Mouse (Mus musculus) right cerebral cortex, postnatal 25 days (tissue): ENCODE measurements at regions not wholly inside any gene's neighbourhood (a gene's known extent, or its start where the extent isn't known, plus 50 kb on each side); places are given as distances from the start of the nearest gene placed in this dataset.
"Not testable (repeated sequence)": the region's sequence is repeated elsewhere in the genome, so short reads cannot be mapped to it uniquely, and the experiment has no call there.

ENCODE experiments used
- DNase-seq: peaks from one replicate; pipeline ENCODE4 v3.0.0; 2022

- no peak for DNase-seq
Measured at GRCm38 (mm10) chr3:21744107-21744506, 332.3 kb upstream of the Tbl1xr1 start.

DNA sequence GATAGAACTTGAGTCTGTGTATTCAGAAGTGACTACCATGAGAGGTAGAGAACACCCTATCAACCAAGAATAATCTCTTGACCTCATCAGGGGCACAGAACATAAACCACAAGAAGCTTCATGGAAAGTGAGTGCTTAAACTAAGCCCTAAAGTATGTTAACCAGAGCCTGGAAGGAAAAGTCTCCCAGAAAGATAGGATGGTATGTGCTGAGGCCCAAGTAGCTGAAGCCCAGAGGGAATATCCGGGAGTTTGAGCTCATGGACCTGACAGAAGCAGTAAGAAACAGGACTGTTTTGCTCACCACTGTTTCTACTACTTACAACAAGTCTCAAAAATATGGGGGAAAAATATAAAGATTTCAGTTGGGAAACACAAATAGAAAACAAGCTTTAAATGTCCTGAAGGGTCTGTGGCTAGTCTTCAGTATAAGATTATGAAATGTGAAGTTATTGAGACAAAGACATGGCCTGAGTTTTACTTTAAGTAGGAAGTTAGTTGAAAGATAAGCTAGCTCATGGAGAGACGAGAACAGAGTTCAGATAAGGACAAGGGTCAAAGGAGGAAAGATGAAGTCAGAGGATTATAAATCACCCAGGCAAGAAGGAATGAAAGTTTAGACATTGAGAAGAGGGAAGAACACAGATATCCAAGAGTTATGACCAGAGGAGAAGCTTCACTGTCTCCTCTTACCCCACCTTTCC lies 315.8 kb upstream of the Tbl1xr1 start:
- no peak for DNase-seq

GRCm38 (mm10) chr3:21761219-21761600 lies 315.2 kb upstream of the Tbl1xr1 start:
- DNase-seq: no peak

- DNase-seq: no peak
Measured at GRCm38 (mm10) chr3:21761909-21762308, 314.5 kb upstream of the Tbl1xr1 start.

GRCm38 (mm10) chr3:21768081-21768480 lies 308.4 kb upstream of the Tbl1xr1 start:
- DNase-seq: no peak

DNA sequence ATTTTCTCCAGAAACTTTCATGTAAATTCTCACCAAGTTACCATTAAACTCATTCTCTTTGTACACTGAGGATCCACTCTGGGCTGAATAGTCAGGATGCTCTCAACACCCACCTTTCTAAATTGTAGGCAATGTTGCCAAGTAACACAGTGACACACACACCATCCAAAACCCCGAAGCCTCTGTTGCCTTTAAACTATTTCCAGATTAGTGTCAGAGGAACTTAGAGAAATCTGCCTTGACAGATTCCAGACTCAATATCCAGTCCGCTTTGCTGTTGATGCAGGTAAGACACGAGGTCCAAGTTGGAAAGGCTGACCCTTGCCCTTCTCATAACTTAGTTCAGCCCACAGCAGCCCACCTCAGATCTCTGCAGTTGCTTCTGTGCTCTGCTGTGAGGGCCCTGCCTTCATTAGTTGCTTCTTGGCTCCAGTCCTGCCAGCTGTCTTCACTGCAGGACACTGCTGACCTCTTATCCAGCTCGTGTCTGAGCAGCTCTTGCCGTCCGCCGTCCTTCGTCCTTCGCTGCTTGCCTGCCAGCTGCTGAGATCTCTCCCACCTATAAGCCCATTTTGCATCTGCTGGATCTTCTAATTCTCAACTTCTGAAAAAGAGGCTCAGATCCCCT lies 306.4 kb upstream of the Tbl1xr1 start:
- DNase-seq: no peak

DNA sequence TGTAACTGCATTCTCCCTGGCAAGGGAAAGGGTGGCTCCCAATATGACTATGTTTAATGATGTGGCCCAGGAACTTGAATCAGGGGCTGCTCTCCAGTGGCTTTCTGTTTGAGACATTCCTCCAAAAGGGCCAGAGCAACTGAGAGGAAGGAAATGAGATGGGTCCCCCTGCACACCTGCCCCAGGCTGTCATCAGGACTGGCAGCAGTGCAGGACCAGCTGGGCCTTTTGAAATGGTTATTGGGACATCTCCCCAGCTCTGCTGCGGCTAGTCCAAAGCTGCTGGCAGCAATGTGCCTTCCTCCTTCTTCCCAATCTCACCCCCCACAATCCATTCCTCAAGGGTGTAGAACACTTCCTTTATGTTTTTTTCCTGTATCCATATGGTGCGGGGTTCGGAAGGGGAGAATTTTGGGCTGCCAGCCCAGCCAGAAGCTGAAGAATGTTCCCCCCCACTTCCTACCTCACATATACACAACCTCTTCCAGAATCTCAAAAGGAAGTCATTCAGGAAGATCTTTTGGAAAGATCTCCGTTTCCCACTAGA lies 304.6 kb upstream of the Tbl1xr1 start:
- DNase-seq: peak; percentile 41

- DNase-seq: no peak
Measured at GRCm38 (mm10) chr3:21774172-21774842, 302.1 kb upstream of the Tbl1xr1 start.

DNA sequence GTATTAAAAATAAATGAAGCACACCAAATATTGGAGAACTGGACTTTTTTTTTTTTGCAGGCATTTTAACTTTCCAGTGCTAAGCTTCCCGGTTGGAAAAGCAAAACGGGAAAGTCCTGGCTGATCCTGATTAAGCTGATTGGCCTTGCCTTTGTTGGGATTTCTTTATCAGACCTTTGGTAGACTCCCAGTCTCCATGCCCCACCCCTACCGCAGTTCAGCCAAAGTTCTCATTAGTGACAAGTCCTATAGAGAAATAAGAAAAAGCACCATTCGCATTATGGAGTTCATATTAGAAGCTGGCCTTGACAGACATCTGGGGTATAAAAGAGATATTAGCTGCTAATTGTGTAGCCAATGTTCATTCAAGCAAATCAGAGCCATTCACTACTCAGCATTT lies 297.7 kb upstream of the Tbl1xr1 start:
- DNase-seq: no peak

- DNase-seq: no peak
Measured at GRCm38 (mm10) chr3:21791983-21792631, 284.3 kb upstream of the Tbl1xr1 start.

DNA sequence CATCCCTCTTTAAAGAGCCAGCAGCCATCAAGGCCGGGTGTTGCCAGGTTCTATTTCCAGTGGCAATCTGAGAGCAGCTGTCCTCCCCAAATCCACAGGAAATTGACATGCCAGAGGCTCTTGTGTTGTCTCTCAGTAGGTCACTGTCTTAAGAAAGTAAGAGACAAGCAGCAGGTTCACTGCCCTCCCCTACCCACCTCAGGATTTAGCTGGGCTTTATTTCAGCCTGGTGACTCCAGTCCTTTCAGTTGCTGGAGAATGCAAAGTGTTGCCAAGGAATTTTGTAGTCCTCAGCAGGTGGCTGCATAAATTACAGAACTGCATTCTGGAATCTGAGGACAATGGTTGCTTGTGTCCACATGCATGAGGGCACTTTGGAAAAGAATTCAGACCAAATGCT lies 278.3 kb upstream of the Tbl1xr1 start:
- no peak for DNase-seq

- not testable (repeated sequence) for DNase-seq
Measured at GRCm38 (mm10) chr3:21803886-21804285, 272.6 kb upstream of the Tbl1xr1 start.

DNA sequence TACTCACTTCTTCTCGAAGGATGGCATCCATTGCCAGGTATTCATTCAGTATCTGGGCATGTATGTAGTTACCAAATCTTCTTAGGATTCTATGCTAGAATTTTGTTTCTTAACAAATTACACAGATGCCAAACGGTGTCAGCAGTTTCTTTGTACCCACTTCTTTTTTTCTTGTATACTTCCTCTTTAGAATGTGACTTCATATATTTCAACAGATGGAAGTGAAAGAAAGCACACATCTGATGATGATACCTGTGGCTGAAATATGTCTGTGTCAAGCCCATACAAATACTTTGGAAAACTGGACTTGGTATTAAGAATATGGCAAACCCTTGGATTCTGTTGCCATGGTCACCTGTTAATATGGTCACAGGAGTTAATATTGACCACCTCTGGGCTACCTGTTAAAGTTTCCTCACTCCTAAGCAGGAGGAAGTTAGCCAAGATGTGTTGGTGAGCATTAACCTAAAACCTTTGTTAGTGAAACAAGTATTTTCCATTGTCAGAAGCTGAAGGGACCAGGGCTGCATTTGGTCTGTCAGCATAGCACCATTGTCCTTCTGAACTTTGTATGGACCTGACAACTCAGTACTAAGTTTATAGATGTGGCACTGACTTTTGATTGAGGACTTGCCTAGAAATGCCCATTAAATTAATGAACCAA lies 269.8 kb upstream of the Tbl1xr1 start:
- DNase-seq: no peak

DNA sequence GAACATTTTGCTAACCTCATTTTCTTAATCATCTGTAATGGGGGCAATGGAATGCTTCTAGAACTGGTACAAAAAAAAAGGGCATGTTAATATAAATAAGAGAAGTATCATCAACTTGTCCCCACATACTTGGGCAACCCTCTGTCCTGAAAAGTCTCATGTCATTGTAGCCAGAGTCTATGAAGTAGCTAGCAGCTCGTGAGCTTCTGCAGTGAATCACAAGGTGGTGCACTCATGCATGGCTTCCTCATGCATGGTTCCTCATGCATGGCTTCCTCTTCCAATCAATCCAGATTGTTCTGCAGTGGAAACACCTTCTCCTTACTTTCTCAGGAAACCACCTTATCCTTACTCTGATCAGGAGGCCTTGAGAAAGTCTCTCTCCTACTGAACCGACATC lies 267.9 kb upstream of the Tbl1xr1 start:
- DNase-seq: no peak

- no peak for DNase-seq
Measured at GRCm38 (mm10) chr3:21809769-21810470, 266.5 kb upstream of the Tbl1xr1 start.

GRCm38 (mm10) chr3:21813401-21813800 lies 263.1 kb upstream of the Tbl1xr1 start:
- no peak for DNase-seq

DNA sequence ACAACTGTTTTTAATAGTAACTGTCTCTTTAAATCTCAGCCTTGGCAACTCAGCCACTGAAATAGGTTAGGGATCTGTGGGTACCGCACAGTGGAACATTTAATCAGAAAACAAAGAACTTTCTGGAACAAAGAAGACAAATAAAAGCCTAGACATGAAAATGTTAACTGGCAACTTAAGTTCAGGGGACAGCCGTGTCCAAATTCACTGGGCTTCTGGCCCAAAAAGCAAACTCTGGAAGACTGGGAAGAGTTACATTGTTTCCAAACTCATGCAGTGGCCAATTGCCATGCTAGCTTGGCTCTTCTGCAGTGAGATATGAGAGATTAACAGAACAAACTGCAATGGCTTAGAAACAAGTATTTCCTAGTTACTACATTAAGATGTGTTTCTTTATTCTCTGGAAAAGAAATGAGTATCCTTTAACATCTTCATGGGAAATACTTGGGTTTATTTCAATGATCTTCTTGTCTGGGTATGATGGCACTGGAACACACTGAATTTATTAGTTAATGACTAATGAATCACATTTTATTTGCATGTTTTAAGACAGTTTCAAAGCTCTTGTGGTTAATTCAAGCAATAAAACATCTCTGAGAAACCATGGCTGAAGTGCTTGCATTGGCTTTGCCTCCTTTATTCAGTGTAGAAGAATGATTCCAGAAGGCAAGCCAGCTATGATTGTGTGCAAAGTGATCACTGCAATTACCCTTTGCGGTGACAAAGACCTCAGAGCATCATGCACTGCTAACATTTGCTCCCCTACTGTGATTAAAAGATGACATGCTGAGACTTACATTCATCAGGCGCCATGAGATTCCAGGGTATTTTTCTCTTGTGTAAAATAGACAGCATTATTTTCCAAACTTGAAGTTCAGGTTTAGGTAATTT lies 259.2 kb upstream of the Tbl1xr1 start:
- no peak for DNase-seq

- DNase-seq: no peak
Measured at GRCm38 (mm10) chr3:21819030-21819429, 257.4 kb upstream of the Tbl1xr1 start.

DNA sequence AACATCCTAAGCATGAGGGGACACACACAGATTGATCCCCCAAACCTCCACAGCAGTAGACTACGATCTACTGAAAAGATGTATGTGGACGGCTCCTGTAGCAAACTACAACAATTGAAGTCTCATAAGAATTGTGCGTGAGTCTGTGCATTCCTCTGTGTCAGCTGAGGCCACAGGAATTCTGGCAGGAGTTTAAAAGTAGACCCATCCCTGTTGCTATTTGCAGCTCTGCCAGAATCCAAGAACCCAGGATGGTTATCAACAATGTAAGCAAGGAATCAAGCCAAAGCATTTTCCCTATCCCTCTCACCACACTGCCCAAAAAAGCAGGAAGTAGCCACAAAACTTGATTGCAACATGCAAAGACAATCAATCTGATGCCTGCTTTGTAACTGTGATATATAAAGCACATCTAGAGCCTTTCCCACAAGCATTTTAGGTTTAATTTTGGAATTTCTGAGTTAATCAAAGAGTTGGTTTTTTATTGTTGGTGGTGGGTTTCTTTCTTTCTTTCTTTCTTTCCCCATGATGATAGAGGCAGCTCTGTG lies 256.3 kb upstream of the Tbl1xr1 start:
- DNase-seq: no peak

DNA sequence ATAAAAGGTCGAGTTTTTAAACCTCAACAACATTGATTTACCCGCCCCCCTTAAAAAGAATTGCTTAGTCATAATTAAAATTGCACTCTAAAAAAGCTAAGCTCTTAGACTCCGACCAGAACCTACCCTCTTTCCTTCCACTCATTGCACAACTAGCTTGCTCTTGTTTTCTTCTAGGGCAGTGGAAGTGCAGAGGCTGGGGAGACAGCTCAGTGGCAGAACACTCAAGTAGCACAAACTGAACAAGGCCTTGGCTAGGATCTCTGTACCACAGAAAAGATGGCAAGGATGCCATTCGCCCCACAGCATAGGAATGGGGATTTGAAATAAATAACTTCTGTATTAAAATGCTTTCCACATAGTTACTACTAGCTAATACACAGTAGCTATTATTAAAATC lies 253.8 kb upstream of the Tbl1xr1 start:
- no peak for DNase-seq

- DNase-seq: no peak
Measured at GRCm38 (mm10) chr3:21823331-21823730, 253.1 kb upstream of the Tbl1xr1 start.
